8 mouse cellular contexts compared by ENCODE assay signal in the genomic region with DNA sequence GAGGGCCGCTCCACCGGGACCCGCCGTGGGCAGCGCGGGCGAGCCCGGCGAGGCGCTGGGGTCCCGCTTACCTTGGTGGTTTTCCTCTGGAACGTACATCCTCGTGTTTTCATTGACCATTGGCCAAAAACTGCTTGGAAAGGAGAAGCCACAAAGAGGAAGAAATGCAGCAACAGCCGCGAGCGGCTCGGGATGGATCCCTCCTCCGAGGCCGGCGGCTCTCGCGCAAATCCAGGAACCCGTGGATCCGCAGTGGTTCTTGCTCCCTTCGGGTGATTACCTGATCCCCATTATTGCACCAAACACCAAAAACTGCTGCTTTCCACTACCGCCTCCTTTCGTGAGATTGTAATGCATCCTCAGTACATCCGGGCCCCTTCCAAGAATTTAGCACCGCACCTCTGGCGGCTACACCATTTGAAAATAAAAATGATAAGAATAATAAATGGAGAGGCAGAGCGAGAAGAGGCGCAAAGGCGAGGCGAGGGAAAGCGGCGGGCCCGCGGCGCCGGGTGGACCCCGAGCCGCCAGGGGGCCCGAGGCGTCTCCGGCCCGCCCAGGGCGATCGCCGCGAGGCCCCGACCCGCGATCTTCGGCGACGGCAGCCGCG.
DNase-seq lines count a peak whose midpoint lies in the region; ATAC-seq and TF ChIP-seq lines count a peak whose summit lies in the region.

No protein-coding gene starts in this region.

- no peak overlapping the region for H3ac ChIP-seq in myocyte (ENCODE audit: control insufficient read depth, insufficient read length)

- peak; percentile 23; the same call in 1 of the 2 replicates for ATAC-seq in forebrain, postnatal 0 days

- peak; percentile 47 for DNase-seq in adrenal gland, postnatal 14 days
- no peak for DNase-seq in adrenal gland, postnatal 25 days
- DNase-seq in thymus, postnatal 4 days, result peak; percentile 22
- no peak for DNase-seq in thymus, adult 18-20 months
- peak; percentile 72 for DNase-seq in forebrain, postnatal 0 days
- DNase-seq in kidney, postnatal 14 days, result peak; percentile 29
- no peak for DNase-seq in B cell, adult 2 months

- no peaks in the 10 kb centered on the region for H3K9me3 ChIP-seq in forebrain, postnatal 0 days (ENCODE audit: low read length)

- peak; percentile 36; the same call in 1 of the 2 replicates for TF ChIP-seq CTCF in forebrain, postnatal 0 days (IDR thresholded peaks at IDR 0.05; ENCODE audit: low read depth)

- no peak for TF ChIP-seq POLR2A in myocyte (IDR thresholded peaks at IDR 0.05; ENCODE audit: insufficient read length, low read depth)

- peak overlapping the region; percentile 96 for H3K27ac ChIP-seq in forebrain, postnatal 0 days (ENCODE audit: low read depth, low read length)

- H3K27me3 ChIP-seq in forebrain, postnatal 0 days (ENCODE audit: insufficient read depth, low read length), result no peaks in the 10 kb centered on the region
- peaks cover 56% of the 10 kb centered on the region for H3K27me3 ChIP-seq in myocyte (ENCODE audit: control insufficient read depth, insufficient read depth, insufficient read length)

- no peaks in the 10 kb centered on the region for H3K79me2 ChIP-seq in myocyte (ENCODE audit: control insufficient read depth, insufficient read depth)

- peak overlapping the region; percentile 88 for H3K9ac ChIP-seq in forebrain, postnatal 0 days

- peak overlapping the region; percentile 76 for H3K4me3 ChIP-seq in forebrain, postnatal 0 days (ENCODE audit: low read depth, low read length)
- H3K4me3 ChIP-seq in myocyte, result no peak overlapping the region

- under 1% methylated on average over 57 of the region's 58 CpGs for WGBS in forebrain, postnatal 0 days

- peaks cover 32% of the 10 kb centered on the region for H3K4me1 ChIP-seq in forebrain, postnatal 0 days (ENCODE audit: insufficient read depth)

- peak overlapping the region; percentile 81 for H3K4me2 ChIP-seq in forebrain, postnatal 0 days (ENCODE audit: low read depth)
- peak overlapping the region; percentile 24 for H3K4me2 ChIP-seq in myocyte (ENCODE audit: low read depth)

- H3K36me3 ChIP-seq in forebrain, postnatal 0 days (ENCODE audit: insufficient read depth), result no peaks in the 10 kb centered on the region
- no peaks in the 10 kb centered on the region for H3K36me3 ChIP-seq in myocyte (ENCODE audit: control insufficient read depth, insufficient read depth)

TF ChIP-seq in myocyte, 11 proteins besides CTCF, POLR2A, EP300 and RAD21:
- TF ChIP-seq CEBPB (IDR thresholded peaks at IDR 0.05; ENCODE audit: insufficient read depth, poor library complexity, severe bottlenecking) (no peak), TCF3 (IDR thresholded peaks at IDR 0.05; ENCODE audit: insufficient read length, low read depth) (no peak), POLR2AphosphoS2 (IDR thresholded peaks at IDR 0.05; ENCODE audit: insufficient read length, low read depth) (no peak), E2F4 (IDR thresholded peaks at IDR 0.05; ENCODE audit: insufficient read depth) (no peak), TCF12 (IDR thresholded peaks at IDR 0.05; ENCODE audit: insufficient read depth, poor library complexity, severe bottlenecking) (no peak), MYOD1 (IDR thresholded peaks at IDR 0.05; ENCODE audit: control insufficient read depth in 1 of 3, insufficient read length in 2 of 3, low read depth in 2 of 3) (no peak), MAX (IDR thresholded peaks at IDR 0.05; ENCODE audit: low read depth) (no peak), USF1 (IDR thresholded peaks at IDR 0.05; ENCODE audit: low read depth) (no peak), MYOG (IDR thresholded peaks at IDR 0.05; ENCODE audit: control insufficient read depth in 1 of 3, insufficient read depth in 1 of 3, insufficient read length in 2 of 3, low read depth in 2 of 3) (no peak), SRF (IDR thresholded peaks at IDR 0.05; ENCODE audit: control insufficient read depth, insufficient read length, low read depth) (no peak)
TF ChIP-seq in myocyte: peak in this region for 0.

Comparison
In these comparisons a context has a peak if more than half of its experiments do, and no peak if none do; other contexts are left out.
1. DNase-seq: peak in adrenal gland, postnatal 14 days (single experiment), thymus, postnatal 4 days (single experiment), forebrain, postnatal 0 days (single experiment) and kidney, postnatal 14 days (single experiment); none in adrenal gland, postnatal 25 days (single experiment), thymus, adult 18-20 months (0 of 2) and B cell, adult 2 months (0 of 2).